Mouse (Mus musculus) gastrocnemius, adult 2 months (tissue): Measurements from ENCODE around the gene Olfr1507. TPM values are rescaled to one million over a fixed set of nuclear protein-coding genes. Genes with fewer than 3 reads are reported as not detected.

Source experiments
- DNase-seq: peaks from one replicate; pipeline ENCODE4 v3.0.0; 2022
- H3K27ac ChIP-seq: fragments of 200-600 bp; 2 replicates; pipeline ENCODE4 v1.8.1; 2022; ENCODE audit warnings: mild to moderate bottlenecking
- H3K4me3 ChIP-seq: fragments of 200-600 bp; 2 replicates; pipeline ENCODE4 v1.8.1; 2022; ENCODE audit warnings: mild to moderate bottlenecking, moderate library complexity
- CTCF ChIP-seq: fragments of 200-600 bp; IDR thresholded peaks from 2 replicates; pipeline ENCODE4 v1.8.1; 2022; ENCODE audit warnings: antibody characterized with exemption, mild to moderate bottlenecking, moderate library complexity
- intact Hi-C: fragments of 180-260 bp; cut with DNase I; formaldehyde crosslinking; loops from one replicate; pipeline ENCODE4 v1.15.1; 2025
- long read RNA-seq, 2 experiments: library from polyadenylated mRNA; stranded (forward); transcript quantifications; one replicate each; pipeline ENCODE4 v2.0.0; 2021
- total RNA-seq, 2 experiments: library from RNA; stranded (reverse); gene quantifications; 2 replicates each; pipeline ENCODE4 v1.2.3; 2021

The Olfr1507 gene
- not detected for total RNA-seq
- long read RNA-seq, experiment 1 = 0 reads
- long read RNA-seq, experiment 2 = 0 reads

DNA sequence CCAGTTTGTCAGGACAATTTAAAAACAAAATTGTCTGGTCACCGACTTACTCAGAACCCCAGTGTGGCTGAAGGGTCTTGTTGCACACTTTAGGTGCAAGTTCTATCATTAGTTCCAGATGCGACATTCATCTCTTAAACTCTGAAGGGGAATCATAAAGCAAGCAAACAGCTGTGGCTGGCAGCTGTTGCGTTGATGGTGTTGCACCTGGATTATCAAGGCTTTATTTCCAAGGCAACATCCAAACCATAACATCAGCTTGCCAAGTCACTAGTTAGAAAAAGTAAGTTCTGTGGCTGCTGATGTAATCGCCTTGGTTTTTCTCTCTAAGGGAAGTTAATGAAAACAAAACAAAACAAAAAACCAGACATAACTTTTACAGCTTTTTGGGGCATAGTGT is at the start of gene Olfr1507:
Olfr1507 (minus strand) TSS at position 234 of the 400 bp plus-strand sequence.
- intact Hi-C loops = no loop called here
- DNase-seq = no peak
- Histone ChIP-seq H3K4me3 (no peak within 1 kb of the TSS), H3K27ac (no peak within 1 kb of the TSS)
- TF ChIP-seq CTCF = no peak

DNA sequence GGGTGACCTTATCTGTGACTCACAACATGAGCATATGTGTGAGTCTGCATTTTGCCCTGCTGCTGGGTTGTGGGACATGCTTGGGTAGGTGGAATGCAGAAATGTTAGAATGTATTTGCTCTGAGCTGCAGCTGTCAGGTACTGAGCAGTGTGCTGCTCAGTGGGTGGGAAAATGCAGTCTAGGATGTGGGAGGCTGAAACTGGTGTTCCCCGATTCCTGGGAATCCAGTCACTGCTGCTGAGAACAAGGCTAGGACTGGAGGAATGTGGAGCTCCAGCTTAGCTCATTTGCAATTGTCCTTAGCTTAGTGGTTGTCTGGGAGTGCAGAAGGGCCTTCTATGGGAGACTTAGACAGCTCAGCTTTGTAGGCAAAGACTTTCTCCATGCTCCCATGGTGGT is 37.8 kb upstream of the Olfr1507 start:
- intact Hi-C loops = no loop called here
- no peak for TF ChIP-seq CTCF
- no peak for DNase-seq

DNA sequence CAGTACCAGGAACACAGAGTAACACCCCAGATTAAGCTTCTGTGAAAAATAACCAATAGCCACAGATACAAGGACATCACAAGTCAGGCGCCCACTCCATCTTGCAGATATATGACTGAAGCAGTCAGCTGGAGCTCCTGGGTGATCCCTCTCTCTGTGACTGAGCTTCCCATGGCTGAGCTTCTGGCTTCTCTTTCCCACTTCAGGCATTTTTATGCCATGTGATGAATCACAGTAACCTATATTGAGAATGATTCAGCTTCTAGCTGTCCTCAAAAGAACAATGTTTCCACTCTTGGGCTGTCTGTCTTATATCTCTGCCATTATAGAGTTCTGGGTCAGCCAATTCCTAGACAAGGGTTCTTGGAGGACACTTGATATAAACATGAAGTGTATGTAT is 29.4 kb upstream of the Olfr1507 start:
- Histone ChIP-seq H3K4me3 (no peak overlapping the region), H3K27ac (no peak overlapping the region)
- intact Hi-C loops = no loop called here
- no peak for DNase-seq
- TF ChIP-seq CTCF = no peak

More for the DNA sequence above, 37.8 kb upstream of the Olfr1507 start:
- Histone ChIP-seq H3K27ac (no peak overlapping the region), H3K4me3 (no peak overlapping the region)

DNA sequence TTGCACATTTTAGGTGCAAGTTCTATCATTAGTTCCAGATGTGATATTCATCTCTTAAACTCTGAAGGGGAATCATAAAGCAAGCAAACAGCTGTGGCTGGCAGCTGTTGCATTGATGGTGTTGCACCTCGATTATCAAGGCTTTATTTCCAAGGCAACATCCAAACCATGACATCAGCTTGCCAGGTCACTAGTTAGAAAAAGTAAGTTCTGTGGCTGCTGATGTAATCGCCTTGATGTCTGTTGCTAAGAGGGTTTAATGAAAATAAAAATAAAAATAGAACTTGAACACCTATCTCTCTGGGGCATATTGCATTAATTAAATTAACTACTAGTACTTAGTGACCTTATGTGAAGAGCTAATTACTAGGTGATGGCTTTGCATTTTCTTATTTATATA is 28.2 kb downstream of the Olfr1507 start, which contains the start of gene Olfr1508:
Olfr1508 (minus strand) TSS at position 101 of the 400 bp plus-strand sequence.
- Histone ChIP-seq H3K4me3 (no peak within 1 kb of the TSS), H3K27ac (no peak within 1 kb of the TSS)
- DNase-seq = no peak
- intact Hi-C loops = no loop called here
- no peak for TF ChIP-seq CTCF

DNA sequence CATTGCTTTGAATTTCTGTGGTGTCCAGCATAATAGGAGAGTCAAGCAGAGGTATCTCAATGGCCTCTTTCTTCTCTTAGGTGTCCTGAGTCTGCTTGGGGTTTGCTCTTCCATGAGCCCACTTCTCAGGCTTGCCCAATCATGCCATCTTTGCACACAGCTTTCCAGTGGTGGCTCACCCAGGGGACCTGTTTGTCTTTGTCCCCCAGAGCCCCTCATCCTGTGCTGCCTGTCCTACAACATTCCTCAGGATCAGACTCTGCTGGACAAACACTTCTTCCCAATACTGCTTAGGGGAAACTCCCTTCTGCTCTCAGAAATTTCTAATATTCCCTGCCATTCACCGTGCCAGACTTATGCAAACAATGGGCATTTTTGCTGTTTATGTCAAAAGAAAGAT is 29.8 kb downstream of the Olfr1507 start:
- no peak for DNase-seq
- TF ChIP-seq CTCF = no peak

DNA sequence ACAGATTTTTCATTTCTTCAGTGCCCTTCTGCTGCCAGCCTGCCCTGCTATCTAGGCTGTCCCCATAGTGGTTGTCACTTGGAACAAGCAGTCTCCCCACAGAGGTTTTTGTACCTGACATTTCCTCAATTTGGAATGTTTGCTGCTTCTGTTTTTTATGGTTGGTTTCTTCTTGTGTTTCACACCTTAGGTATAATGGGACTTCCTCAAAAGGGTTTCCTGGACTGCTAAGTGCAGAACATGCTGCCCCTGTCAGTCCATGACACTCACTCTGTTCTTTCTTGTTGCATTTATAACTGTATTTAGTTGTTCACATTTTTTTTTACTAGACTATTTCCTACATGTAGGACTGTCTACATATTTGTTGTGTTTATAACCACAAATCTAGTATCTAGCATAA is 33.6 kb downstream of the Olfr1507 start:
- Histone ChIP-seq H3K27ac (no peak overlapping the region), H3K4me3 (no peak overlapping the region)
- no peak for TF ChIP-seq CTCF
- DNase-seq = no peak
- intact Hi-C loops = no loop called here

More for the DNA sequence above, 29.8 kb downstream of the Olfr1507 start:
- intact Hi-C loops = no loop called here
- no peak overlapping the region for H3K27ac ChIP-seq
- no peak overlapping the region for H3K4me3 ChIP-seq

DNA sequence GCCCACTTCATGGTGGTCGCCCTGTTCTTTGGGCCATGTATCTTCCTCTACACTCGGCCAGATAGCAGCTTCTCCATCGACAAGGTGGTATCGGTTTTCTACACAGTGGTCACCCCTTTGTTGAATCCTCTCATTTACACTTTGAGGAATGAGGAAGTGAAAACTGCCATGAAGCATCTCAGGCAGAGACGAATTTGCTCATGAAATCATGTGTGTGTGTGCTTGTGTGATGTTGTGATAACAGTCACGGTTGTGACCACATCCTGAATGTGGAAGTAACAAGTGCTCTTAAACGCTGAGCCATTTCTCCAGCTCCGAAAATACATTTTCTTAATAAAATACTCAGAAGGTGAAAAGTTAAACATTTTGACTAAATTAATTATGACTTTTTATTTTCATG is 44.4 kb downstream of the Olfr1507 start:
- TF ChIP-seq CTCF = no peak
- no peak overlapping the region for H3K27ac ChIP-seq
- DNase-seq = no peak
- intact Hi-C loops = no loop called here
- no peak overlapping the region for H3K4me3 ChIP-seq

DNA sequence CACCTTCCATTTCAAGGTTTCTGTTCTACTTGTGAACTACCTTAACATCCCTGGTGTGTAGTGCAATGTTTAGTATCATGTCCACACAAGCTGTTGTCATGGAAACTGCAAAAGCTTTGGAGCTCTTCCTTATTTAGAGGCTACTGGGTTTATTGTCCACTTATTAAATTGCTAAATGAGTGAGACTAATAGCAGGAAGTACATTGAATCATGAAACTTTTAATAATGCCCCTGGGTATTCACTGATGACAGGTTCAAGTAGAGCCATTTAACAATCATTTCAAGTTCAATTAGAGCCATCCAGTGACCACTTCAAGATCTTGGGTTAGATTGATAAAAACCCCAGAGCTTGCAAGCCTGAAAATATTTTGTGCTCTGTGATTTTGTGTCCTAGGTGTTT is 52.9 kb downstream of the Olfr1507 start, which contains the start of gene Olfr1509:
Olfr1509 (plus strand) TSS at position 301 of the 400 bp plus-strand sequence.
- no peak for TF ChIP-seq CTCF
- intact Hi-C loops = no loop called here
- H3K27ac ChIP-seq = no peak within 1 kb of the TSS

More for the DNA sequence above, 52.9 kb downstream of the Olfr1507 start, which contains the start of gene Olfr1509:
- DNase-seq = no peak
- H3K4me3 ChIP-seq = no peak within 1 kb of the TSS

Other genes starting within 250 kb of the Olfr1507 start
- gene Chd8, start 238.0 kb downstream of the Olfr1507 start, total RNA-seq = 10 to 100 TPM; 33.4 to 34.9 TPM
- gene Tox4, start 216.6 kb downstream of the Olfr1507 start, total RNA-seq = 10 to 100 TPM; 48.0 to 56.2 TPM
- 1 to 10 TPM; 1.9 to 3.5 TPM for gene Rab2b, start 216.2 kb downstream of the Olfr1507 start, total RNA-seq
- gene Mettl3, start 190.6 kb downstream of the Olfr1507 start, total RNA-seq = 10 to 100 TPM; 17.2 to 19.5 TPM
- gene Sall2, start 167.0 kb downstream of the Olfr1507 start, total RNA-seq = under 1 TPM; 0.61 to 0.78 TPM
- not detected for gene Olfr1513, start 139.3 kb downstream of the Olfr1507 start, total RNA-seq
- gene Olfr1512, start 116.6 kb downstream of the Olfr1507 start, total RNA-seq = not detected
- not detected for gene Olfr1511, start 98.4 kb downstream of the Olfr1507 start, total RNA-seq
- not detected for gene Olfr1510, start 81.4 kb downstream of the Olfr1507 start, total RNA-seq
- gene Olfr1509, start 52.8 kb downstream of the Olfr1507 start, total RNA-seq = not detected
- not detected for gene Olfr1508, start 28.3 kb downstream of the Olfr1507 start, total RNA-seq